Mouse (Mus musculus): ENCODE data around the gene Tpm1. TPM values are rescaled to one million over a fixed set of nuclear protein-coding genes. Genes with fewer than 3 reads are reported as not detected.
A peak's percentile ranks its signal among the peaks of the same experiment; 100 is the strongest.

Tpm1 gene
- polyA plus RNA-seq, 1 experiment: 104 TPM

GRCm38 (mm10) chr9:67032611-67033010 lies 16.6 kb downstream of the Tpm1 start:
- peaks cover 15% of the 10 kb centered on the region for H3K4me1 ChIP-seq (ENCODE audit: control insufficient read depth, insufficient read depth, low read length)
- no peak for TF ChIP-seq POLR2A (IDR thresholded peaks at IDR 0.05; ENCODE audit: borderline replicate concordance, low read depth, low read length)
- TF ChIP-seq CTCF (IDR thresholded peaks at IDR 0.05; ENCODE audit: low read depth, low read length): no peak

GRCm38 (mm10) chr9:67029518-67029917 lies 19.7 kb downstream of the Tpm1 start:
- Histone ChIP-seq H3K4me3 (ENCODE audit: insufficient read depth, low read length) (no peak overlapping the region), H3K4me1 (ENCODE audit: control insufficient read depth, insufficient read depth, low read length) (no peaks in the 10 kb centered on the region), H3K27ac (ENCODE audit: insufficient read depth, low read depth, low read length) (no peak overlapping the region)
- no peak for TF ChIP-seq POLR2A (IDR thresholded peaks at IDR 0.05; ENCODE audit: borderline replicate concordance, low read depth, low read length)

More at GRCm38 (mm10) chr9:67032611-67033010, 16.6 kb downstream of the Tpm1 start:
- Histone ChIP-seq H3K27ac (ENCODE audit: insufficient read depth, low read depth, low read length) (no peak overlapping the region), H3K4me3 (ENCODE audit: insufficient read depth, low read length) (no peak overlapping the region)

DNA sequence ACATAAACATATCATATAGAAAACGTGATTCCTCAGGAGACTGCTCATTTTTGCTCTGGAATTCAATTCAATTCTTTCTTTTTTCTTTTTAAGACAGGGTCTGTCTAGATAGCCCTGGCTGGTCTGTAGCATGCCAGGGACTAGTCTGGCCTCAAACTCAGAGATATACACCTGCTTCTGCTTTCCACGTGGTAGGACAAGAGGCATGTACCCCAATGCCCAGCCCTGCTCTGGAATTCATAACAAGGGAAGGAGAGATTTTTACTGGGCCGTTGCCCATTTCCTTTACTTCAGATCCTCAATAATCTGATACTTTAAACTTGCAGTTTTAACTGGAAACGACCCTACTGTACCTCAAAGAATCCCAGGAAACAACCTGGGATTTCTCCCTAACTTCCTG lies 20.3 kb downstream of the Tpm1 start:
- TF ChIP-seq CTCF (IDR thresholded peaks at IDR 0.05; ENCODE audit: low read depth, low read length) (no peak), POLR2A (IDR thresholded peaks at IDR 0.05; ENCODE audit: borderline replicate concordance, low read depth, low read length) (no peak)

DNA sequence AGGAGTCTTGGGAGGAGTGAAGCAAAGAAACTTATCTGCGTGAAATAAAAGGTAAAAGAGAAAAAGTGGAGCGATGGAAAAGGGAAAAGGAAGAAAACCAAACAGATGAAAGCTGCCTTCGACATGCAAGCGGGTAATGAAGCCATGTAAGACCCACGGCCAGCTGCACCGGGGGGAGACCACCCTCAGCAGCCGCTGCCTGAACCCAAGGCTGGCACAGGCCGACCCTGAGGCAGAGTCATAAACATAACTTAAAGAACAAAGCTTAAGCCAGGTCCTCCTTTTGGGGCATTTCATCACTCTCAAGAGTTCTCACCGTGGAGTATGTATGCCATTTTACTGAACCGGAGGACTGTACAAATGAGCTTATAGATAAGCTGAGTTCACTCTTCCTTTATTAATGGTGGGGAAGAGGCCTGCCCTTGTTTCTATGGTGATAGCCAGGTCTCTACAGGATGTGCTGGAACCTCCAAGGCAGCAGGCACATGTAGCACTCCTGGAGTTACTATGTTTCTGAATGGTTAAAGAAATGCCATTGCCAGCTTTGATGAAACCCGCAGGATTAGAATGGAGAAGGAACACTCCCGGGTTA lies 21.0 kb downstream of the Tpm1 start:
- Histone ChIP-seq H3K4me1 (ENCODE audit: control insufficient read depth, insufficient read depth, low read length) (no peaks in the 10 kb centered on the region), H3K27ac (ENCODE audit: insufficient read depth, low read depth, low read length) (no peak overlapping the region), H3K4me3 (ENCODE audit: insufficient read depth, low read length) (no peak overlapping the region)
- TF ChIP-seq CTCF (IDR thresholded peaks at IDR 0.05; ENCODE audit: low read depth, low read length) (no peak), POLR2A (IDR thresholded peaks at IDR 0.05; ENCODE audit: borderline replicate concordance, low read depth, low read length) (no peak)

More for the DNA sequence above, 20.3 kb downstream of the Tpm1 start:
- Histone ChIP-seq H3K4me3 (ENCODE audit: insufficient read depth, low read length) (no peak overlapping the region), H3K27ac (ENCODE audit: insufficient read depth, low read depth, low read length) (no peak overlapping the region), H3K4me1 (ENCODE audit: control insufficient read depth, insufficient read depth, low read length) (no peaks in the 10 kb centered on the region)

DNA sequence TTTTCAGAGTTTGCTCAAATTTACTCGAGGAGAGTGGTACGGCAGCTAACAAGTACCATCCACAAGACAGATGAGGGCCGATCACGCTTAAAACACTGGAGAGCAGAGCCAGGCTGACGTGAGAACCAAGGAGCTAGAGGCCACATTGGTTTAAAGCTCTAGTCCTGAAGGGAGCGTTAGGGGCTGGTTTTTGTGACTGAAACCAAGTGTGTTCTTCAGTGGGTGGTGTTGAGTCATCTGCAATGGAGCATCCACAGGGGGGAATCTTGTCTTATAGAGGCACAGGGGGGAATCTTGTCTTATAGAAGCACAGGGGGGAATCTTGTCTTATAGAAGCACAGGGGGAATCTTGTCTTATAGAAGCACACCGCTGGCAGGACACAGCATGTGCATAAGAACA lies 22.3 kb downstream of the Tpm1 start:
- Histone ChIP-seq H3K27ac (ENCODE audit: insufficient read depth, low read depth, low read length) (no peak overlapping the region), H3K4me3 (ENCODE audit: insufficient read depth, low read length) (no peak overlapping the region), H3K4me1 (ENCODE audit: control insufficient read depth, insufficient read depth, low read length) (no peaks in the 10 kb centered on the region)
- TF ChIP-seq POLR2A (IDR thresholded peaks at IDR 0.05; ENCODE audit: borderline replicate concordance, low read depth, low read length) (no peak), CTCF (IDR thresholded peaks at IDR 0.05; ENCODE audit: low read depth, low read length) (no peak)

DNA sequence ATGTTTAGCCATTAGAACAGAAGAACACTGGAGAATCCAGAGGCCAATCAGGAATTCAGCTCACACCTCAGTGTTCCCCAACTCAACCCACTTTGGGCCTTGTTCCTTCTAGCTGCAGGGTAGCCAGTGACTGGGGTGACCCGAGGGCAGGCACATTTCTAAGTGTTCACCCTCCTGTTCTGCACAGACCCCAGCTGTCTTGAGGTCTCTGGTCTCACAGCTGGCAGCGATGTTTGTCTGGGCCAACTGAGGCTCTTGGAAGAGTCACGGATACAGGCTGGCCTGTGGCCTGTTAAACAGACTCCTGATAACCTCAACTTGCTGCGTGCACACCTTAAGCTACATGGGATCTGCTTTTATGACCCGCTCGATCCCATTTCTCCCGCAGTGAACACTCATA lies 23.1 kb downstream of the Tpm1 start:
- no peak for TF ChIP-seq CTCF (IDR thresholded peaks at IDR 0.05; ENCODE audit: low read depth, low read length)
- TF ChIP-seq POLR2A (IDR thresholded peaks at IDR 0.05; ENCODE audit: borderline replicate concordance, low read depth, low read length): no peak
- Histone ChIP-seq H3K4me1 (ENCODE audit: control insufficient read depth, insufficient read depth, low read length) (peaks cover under 1% of the 10 kb centered on the region), H3K4me3 (ENCODE audit: insufficient read depth, low read length) (no peak overlapping the region), H3K27ac (ENCODE audit: insufficient read depth, low read depth, low read length) (no peak overlapping the region)

DNA sequence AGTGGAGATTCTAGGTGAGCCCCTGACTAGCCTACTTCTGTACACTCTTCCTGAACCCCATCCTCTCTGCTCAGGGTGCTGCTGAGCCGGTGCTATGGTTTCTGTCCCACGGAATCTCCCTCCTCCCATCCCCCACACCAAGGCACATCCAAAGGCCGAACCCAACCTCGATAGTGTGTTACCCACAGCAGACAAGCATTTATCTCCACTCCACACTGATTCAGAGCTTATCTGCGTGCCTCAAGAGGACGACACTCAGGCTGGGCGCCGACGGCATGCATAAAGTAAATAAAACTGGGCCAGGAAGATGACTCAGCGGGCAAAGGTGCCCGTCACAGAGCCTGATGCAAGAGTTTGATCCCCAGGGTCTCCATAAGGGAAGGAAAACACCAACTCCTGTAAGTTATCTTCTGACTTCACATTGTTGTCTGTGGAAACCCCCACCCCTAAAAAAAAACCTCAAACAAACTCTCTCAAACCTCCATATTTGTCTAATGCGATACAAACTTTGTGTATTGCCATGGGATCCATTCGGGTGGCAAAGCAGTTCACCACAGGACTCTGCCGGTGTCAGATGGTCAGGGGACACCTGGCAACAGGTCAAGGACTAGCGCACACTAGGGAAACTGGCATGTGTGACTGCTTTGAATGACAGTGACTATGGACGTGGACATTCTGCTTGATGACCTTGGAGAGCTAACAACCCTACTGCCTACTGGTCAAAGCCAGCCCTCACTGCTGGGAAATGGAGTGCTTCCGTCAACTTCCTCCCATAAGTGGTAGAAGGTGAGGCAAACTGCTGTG lies 24.1 kb downstream of the Tpm1 start:
- no peak overlapping the region for H3K4me3 ChIP-seq (ENCODE audit: insufficient read depth, low read length)
- peaks cover 8% of the 10 kb centered on the region for H3K4me1 ChIP-seq (ENCODE audit: control insufficient read depth, insufficient read depth, low read length)
- H3K27ac ChIP-seq (ENCODE audit: insufficient read depth, low read depth, low read length): no peak overlapping the region
- TF ChIP-seq POLR2A (IDR thresholded peaks at IDR 0.05; ENCODE audit: borderline replicate concordance, low read depth, low read length) (no peak), CTCF (IDR thresholded peaks at IDR 0.05; ENCODE audit: low read depth, low read length) (no peak)

- Histone ChIP-seq H3K4me3 (ENCODE audit: insufficient read depth, low read length) (no peak overlapping the region), H3K27ac (ENCODE audit: insufficient read depth, low read depth, low read length) (no peak overlapping the region), H3K4me1 (ENCODE audit: control insufficient read depth, insufficient read depth, low read length) (peaks cover 17% of the 10 kb centered on the region)
- TF ChIP-seq CTCF (IDR thresholded peaks at IDR 0.05; ENCODE audit: low read depth, low read length) (no peak), POLR2A (IDR thresholded peaks at IDR 0.05; ENCODE audit: borderline replicate concordance, low read depth, low read length) (no peak)
Observed at GRCm38 (mm10) chr9:67023371-67023770, 25.8 kb downstream of the Tpm1 start.

GRCm38 (mm10) chr9:67020063-67020462 lies 29.1 kb downstream of the Tpm1 start:
- TF ChIP-seq POLR2A (IDR thresholded peaks at IDR 0.05; ENCODE audit: borderline replicate concordance, low read depth, low read length) (no peak), CTCF (IDR thresholded peaks at IDR 0.05; ENCODE audit: low read depth, low read length) (no peak)
- peak overlapping the region; percentile 22 for H3K27ac ChIP-seq (ENCODE audit: insufficient read depth, low read depth, low read length)
- no peak overlapping the region for H3K4me3 ChIP-seq (ENCODE audit: insufficient read depth, low read length)
- H3K4me1 ChIP-seq (ENCODE audit: control insufficient read depth, insufficient read depth, low read length): peaks cover 17% of the 10 kb centered on the region

DNA sequence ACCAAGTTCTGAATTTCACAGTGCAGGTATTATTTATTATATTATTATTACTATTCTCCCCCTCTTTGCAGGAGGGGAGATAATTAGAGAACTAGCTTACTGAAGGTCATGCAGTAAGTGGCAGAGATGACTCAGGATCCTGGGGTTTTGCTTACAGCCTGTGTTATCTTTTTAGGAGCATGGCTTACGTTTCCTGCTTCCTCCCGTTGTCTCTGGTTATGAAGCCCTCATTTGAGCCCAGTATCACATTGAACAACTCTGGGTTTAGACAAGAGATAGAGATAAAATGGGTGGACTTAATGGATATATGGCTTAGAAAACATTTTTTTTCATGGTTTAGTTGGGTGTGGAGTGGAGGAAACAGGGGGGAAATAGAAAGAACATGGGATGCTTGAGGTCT lies 35.7 kb downstream of the Tpm1 start:
- Histone ChIP-seq H3K4me1 (ENCODE audit: control insufficient read depth, insufficient read depth, low read length) (peaks cover 11% of the 10 kb centered on the region; the same call in 1 of the 2 replicates), H3K27ac (ENCODE audit: insufficient read depth, low read depth, low read length) (no peak overlapping the region)

More for the DNA sequence above, 35.7 kb downstream of the Tpm1 start:
- no peak for TF ChIP-seq CTCF (IDR thresholded peaks at IDR 0.05; ENCODE audit: low read depth, low read length)
- no peak for TF ChIP-seq POLR2A (IDR thresholded peaks at IDR 0.05; ENCODE audit: borderline replicate concordance, low read depth, low read length)
- no peak overlapping the region for H3K4me3 ChIP-seq (ENCODE audit: insufficient read depth, low read length)

All from bone marrow macrophage, adult 2 months (primary cell).